Mouse (Mus musculus) T-helper 17 cell (primary cell): ENCODE data around the gene Zfp605.
"Not testable (repeated sequence)": the region's sequence is repeated elsewhere in the genome, so short reads cannot be mapped to it uniquely, and the experiment has no call there.

Experiments
- in situ Hi-C, 2 experiments: fragments of 300-600 bp; cut with MboI, MseI; formaldehyde crosslinking; loops; 1 replicate in 1 of 2; 2 replicates in 1 of 2; pipeline ENCODE4 v1.15.1; 2025; ENCODE audit warnings: high pct_unique_total_duplicates in 2 of 2

Gene Zfp605

GRCm38 (mm10) chr5:110106901-110107564, 2.9 kb upstream of the Zfp605 start:
- in situ Hi-C loops = loop anchor here (5.0 to 10.0 kb wide), 4 partner anchors 180 to 1158 kb away; no protein-coding TSS in a partner anchor

- in situ Hi-C loops = loop anchor here (5.0 to 10.0 kb wide), 4 partner anchors 180 to 1157 kb away; no protein-coding TSS in a partner anchor
Observed at GRCm38 (mm10) chr5:110107581-110108304, 2.1 kb upstream of the Zfp605 start, which contains the start of gene Gtpbp6. Gene Gtpbp6, minus strand, starts transcription at chr5:110108197.

GRCm38 (mm10) chr5:110108305-110108628, 1.6 kb upstream of the Zfp605 start:
- in situ Hi-C loops = loop anchor here (5.0 to 10.0 kb wide), 4 partner anchors 181 to 1157 kb away; no protein-coding TSS in a partner anchor

- in situ Hi-C loops = not testable (repeated sequence)
Observed at GRCm38 (mm10) chr5:110122380-110122779, 12.5 kb downstream of the Zfp605 start.

GRCm38 (mm10) chr5:110135293-110136086, 25.6 kb downstream of the Zfp605 start, which contains the start of gene Chfr:
Gene Chfr, plus strand, starts transcription at chr5:110135842.
- in situ Hi-C loops = no loop called here

GRCm38 (mm10) chr5:110136087-110136464, 26.2 kb downstream of the Zfp605 start:
- in situ Hi-C loops = no loop called here

- in situ Hi-C loops = no loop called here
Observed at GRCm38 (mm10) chr5:110137816-110138215, 27.9 kb downstream of the Zfp605 start.

GRCm38 (mm10) chr5:110139325-110139724, 29.4 kb downstream of the Zfp605 start:
- in situ Hi-C loops = no loop called here

- in situ Hi-C loops = no loop called here
Observed at GRCm38 (mm10) chr5:110140424-110140823, 30.5 kb downstream of the Zfp605 start.

GRCm38 (mm10) chr5:110142309-110142708, 32.4 kb downstream of the Zfp605 start:
- in situ Hi-C loops = no loop called here

GRCm38 (mm10) chr5:110143007-110143406, 33.1 kb downstream of the Zfp605 start:
- in situ Hi-C loops = no loop called here

GRCm38 (mm10) chr5:110169374-110169773, 59.5 kb downstream of the Zfp605 start:
- in situ Hi-C loops = loop anchor here in 1 of 2 experiments (25.0 kb wide), 1 partner anchor 1557 kb away; no protein-coding TSS in a partner anchor

GRCm38 (mm10) chr5:110176362-110177020, 66.6 kb downstream of the Zfp605 start, which contains the start of gene Golga3:
Gene Golga3, plus strand, starts transcription at chr5:110176701.
- in situ Hi-C loops = no loop called here

GRCm38 (mm10) chr5:110177021-110177420, 67.1 kb downstream of the Zfp605 start:
- in situ Hi-C loops = no loop called here

GRCm38 (mm10) chr5:110178628-110179027, 68.7 kb downstream of the Zfp605 start:
- in situ Hi-C loops = no loop called here
